Mouse (Mus musculus): ENCODE data around the gene Spryd3. TPM values are rescaled to one million over a fixed set of nuclear protein-coding genes. Genes with fewer than 3 reads are reported as not detected.

Gene Spryd3
- 46.8 TPM for polyA plus RNA-seq (2017; shearing (Covaris generic))

GRCm38 (mm10) chr15:102136129-102136758 is at the start of gene Spryd3:
Gene Spryd3 (minus strand): TSS chr15:102136234.

GRCm38 (mm10) chr15:102150301-102151135 is 14.5 kb upstream of the Spryd3 start, which contains the start of gene Soat2:
Gene Soat2 (plus strand): TSS chr15:102150526.

GRCm38 (mm10) chr15:102144274-102144711 is 8.3 kb upstream of the Spryd3 start, which contains the start of gene Igfbp6:
Gene Igfbp6 (plus strand): TSS chr15:102144362.

GRCm38 (mm10) chr15:102100161-102100981 is 35.7 kb downstream of the Spryd3 start, which contains the start of gene Tns2:
Gene Tns2 (plus strand): TSS chr15:102100413.

GRCm38 (mm10) chr15:102073559-102074069 is 62.4 kb downstream of the Spryd3 start, which contains the start of gene Eif4b:
Gene Eif4b (plus strand): TSS chr15:102073773.

Other genes with a start within 250 kb of the Spryd3 start
- gene Krt76, start 243.3 kb downstream of the Spryd3 start, polyA plus RNA-seq (2017; shearing (Covaris generic)) = not detected
- gene Krt4, start 211.5 kb downstream of the Spryd3 start, polyA plus RNA-seq (2017; shearing (Covaris generic)) = not detected
- 0.89 TPM for gene Krt79, start 195.9 kb downstream of the Spryd3 start, polyA plus RNA-seq (2017; shearing (Covaris generic))
- not detected for gene Krt78, start 181.9 kb downstream of the Spryd3 start, polyA plus RNA-seq (2017; shearing (Covaris generic))
- 0.69 TPM for gene Krt8, start 131.8 kb downstream of the Spryd3 start, polyA plus RNA-seq (2017; shearing (Covaris generic))
- 0.39 TPM for gene Krt18, start 108.1 kb downstream of the Spryd3 start, polyA plus RNA-seq (2017; shearing (Covaris generic))
- 80.1 TPM for gene Eif4b, start 62.5 kb downstream of the Spryd3 start, polyA plus RNA-seq (2017; shearing (Covaris generic))
- gene Tns2, start 35.8 kb downstream of the Spryd3 start, polyA plus RNA-seq (2017; shearing (Covaris generic)) = 4.6 TPM
- gene Igfbp6, start 8.1 kb upstream of the Spryd3 start, polyA plus RNA-seq (2017; shearing (Covaris generic)) = 0.80 TPM
- gene Soat2, start 14.3 kb upstream of the Spryd3 start, polyA plus RNA-seq (2017; shearing (Covaris generic)) = 9.5 TPM
- 74.4 TPM for gene Zfp740, start 67.0 kb upstream of the Spryd3 start, polyA plus RNA-seq (2017; shearing (Covaris generic))
- gene Csad, start 68.5 kb upstream of the Spryd3 start, polyA plus RNA-seq (2017; shearing (Covaris generic)) = 8.5 TPM
- gene Itgb7, start 95.7 kb upstream of the Spryd3 start, polyA plus RNA-seq (2017; shearing (Covaris generic)) = 1,327 TPM
- gene Rarg, start 121.3 kb upstream of the Spryd3 start, polyA plus RNA-seq (2017; shearing (Covaris generic)) = 18.4 TPM
- 0.40 TPM for gene Gm9918, start 134.3 kb upstream of the Spryd3 start, polyA plus RNA-seq (2017; shearing (Covaris generic))
- gene Mfsd5, start 143.2 kb upstream of the Spryd3 start, polyA plus RNA-seq (2017; shearing (Covaris generic)) = 40.0 TPM
- 1.2 TPM for gene Espl1, start 160.0 kb upstream of the Spryd3 start, polyA plus RNA-seq (2017; shearing (Covaris generic))
- 421 TPM for gene Pfdn5, start 189.9 kb upstream of the Spryd3 start, polyA plus RNA-seq (2017; shearing (Covaris generic))
- gene Myg1, start 195.5 kb upstream of the Spryd3 start, polyA plus RNA-seq (2017; shearing (Covaris generic)) = 49.8 TPM
- 42.9 TPM for gene Aaas, start 214.5 kb upstream of the Spryd3 start, polyA plus RNA-seq (2017; shearing (Covaris generic))
- not detected for gene Sp7, start 230.9 kb upstream of the Spryd3 start, polyA plus RNA-seq (2017; shearing (Covaris generic))